Mouse (Mus musculus) inflammation-experienced regulatory T-cells (primary cell): ENCODE results near the gene Tspear. TPM values are rescaled to one million over a fixed set of nuclear protein-coding genes. Genes with fewer than 3 reads are reported as not detected.

Experiments
- polyA plus RNA-seq, 2 experiments: library from polyadenylated mRNA; unstranded; fragments of 100-300 nt; shearing (Covaris generic); gene quantifications; one replicate each; pipeline ENCODE4 v1.2.1; 2017

Gene Tspear
- polyA plus RNA-seq, 2 experiments from 2014 or later: 0.58 to 1.0 TPM

GRCm38 (mm10) chr10:77852559-77852958, 166.2 kb downstream of the Tspear start, which contains the start of gene Gm10318:
TSS of gene Gm10318 (plus strand) at chr10:77852859.

GRCm38 (mm10) chr10:77861675-77862074, 175.3 kb downstream of the Tspear start, which contains the start of gene Gm3285:
TSS of gene Gm3285 (plus strand) at chr10:77861975.

GRCm38 (mm10) chr10:77902211-77902893, 216.0 kb downstream of the Tspear start, which contains the start of gene Lrrc3:
TSS of gene Lrrc3 (minus strand) at chr10:77902536.

Other genes with a start within 250 kb of the Tspear start
- 10 to 100 TPM; 42.4 to 43.5 TPM for gene Fam207a, start 170.8 kb upstream of the Tspear start, polyA plus RNA-seq
- 100 to 1,000 TPM; 542 to 549 TPM for gene Itgb2, start 156.3 kb upstream of the Tspear start, polyA plus RNA-seq
- 100 to 1,000 TPM in 1 of 2 experiments, 10 to 100 TPM in 1; 89.0 to 125 TPM for gene Pttg1ip, start 104.8 kb upstream of the Tspear start, polyA plus RNA-seq
- 100 to 1,000 TPM in 1 of 2 experiments, 10 to 100 TPM in 1; 95.5 to 116 TPM for gene Sumo3, start 80.5 kb upstream of the Tspear start, polyA plus RNA-seq
- 1 to 10 TPM in 1 of 2 experiments, not detected in 1; 2.4 TPM for gene Gm49325, start 80.4 kb upstream of the Tspear start, polyA plus RNA-seq
- gene Ube2g2, start 64.3 kb upstream of the Tspear start, polyA plus RNA-seq: 10 to 100 TPM; 44.0 to 51.5 TPM
- 1 to 10 TPM in 1 of 2 experiments, not detected in 1; 1.2 TPM for gene Gm19402, start 4.2 kb downstream of the Tspear start, polyA plus RNA-seq
- under 1 TPM; 0.53 to 0.62 TPM for gene Gm9508, start 10.7 kb downstream of the Tspear start, polyA plus RNA-seq
- not detected for gene Gm10272, start 20.1 kb downstream of the Tspear start, polyA plus RNA-seq
- gene Gm10024, start 24.9 kb downstream of the Tspear start, polyA plus RNA-seq: not detected
- not detected for gene Gm10142, start 29.2 kb downstream of the Tspear start, polyA plus RNA-seq
- gene Krtap12-1, start 34.0 kb downstream of the Tspear start, polyA plus RNA-seq: not detected
- gene Gm10100, start 39.9 kb downstream of the Tspear start, polyA plus RNA-seq: not detected
- not detected for gene Gm18596, start 56.1 kb downstream of the Tspear start, polyA plus RNA-seq
- gene Gm9736, start 64.8 kb downstream of the Tspear start, polyA plus RNA-seq: under 1 TPM in 1 of 2 experiments, not detected in 1; 0.81 TPM
- gene Gm3233, start 73.1 kb downstream of the Tspear start, polyA plus RNA-seq: not detected
- not detected for gene Gm3238, start 84.8 kb downstream of the Tspear start, polyA plus RNA-seq
- gene Gm7138, start 90.4 kb downstream of the Tspear start, polyA plus RNA-seq: not detected
- gene Gm3250, start 96.0 kb downstream of the Tspear start, polyA plus RNA-seq: not detected
- 1 to 10 TPM in 1 of 2 experiments, not detected in 1; 1.3 TPM for gene Gm7137, start 101.6 kb downstream of the Tspear start, polyA plus RNA-seq
- not detected for gene Gm9639, start 108.5 kb downstream of the Tspear start, polyA plus RNA-seq
- not detected for gene Gm19668, start 112.6 kb downstream of the Tspear start, polyA plus RNA-seq
- gene Gm9507, start 125.3 kb downstream of the Tspear start, polyA plus RNA-seq: not detected
- not detected for gene Gm2696, start 128.1 kb downstream of the Tspear start, polyA plus RNA-seq
- not detected for gene Krtap10-4, start 140.5 kb downstream of the Tspear start, polyA plus RNA-seq
- gene Krtap10-10, start 149.4 kb downstream of the Tspear start, polyA plus RNA-seq: under 1 TPM in 1 of 2 experiments, not detected in 1; 0.33 TPM
- gene Gm36176, start 160.2 kb downstream of the Tspear start, polyA plus RNA-seq: not detected
- not detected for gene Gm10318, start 166.3 kb downstream of the Tspear start, polyA plus RNA-seq
- gene Gm3285, start 175.4 kb downstream of the Tspear start, polyA plus RNA-seq: not detected
- gene Lrrc3, start 216.0 kb downstream of the Tspear start, polyA plus RNA-seq: 1 to 10 TPM in 1 of 2 experiments, under 1 TPM in 1; 0.13 to 2.1 TPM